Mouse (Mus musculus): ENCODE data around the gene Cd79a. TPM values are rescaled to one million over a fixed set of nuclear protein-coding genes. Genes with fewer than 3 reads are reported as not detected.
A peak's percentile ranks its signal among the peaks of the same experiment; 100 is the strongest.
"Not testable (repeated sequence)": the region's sequence is repeated elsewhere in the genome, so short reads cannot be mapped to it uniquely, and the experiment has no call there.

Cd79a gene
- polyA plus RNA-seq, 1 experiment: not detected

DNA sequence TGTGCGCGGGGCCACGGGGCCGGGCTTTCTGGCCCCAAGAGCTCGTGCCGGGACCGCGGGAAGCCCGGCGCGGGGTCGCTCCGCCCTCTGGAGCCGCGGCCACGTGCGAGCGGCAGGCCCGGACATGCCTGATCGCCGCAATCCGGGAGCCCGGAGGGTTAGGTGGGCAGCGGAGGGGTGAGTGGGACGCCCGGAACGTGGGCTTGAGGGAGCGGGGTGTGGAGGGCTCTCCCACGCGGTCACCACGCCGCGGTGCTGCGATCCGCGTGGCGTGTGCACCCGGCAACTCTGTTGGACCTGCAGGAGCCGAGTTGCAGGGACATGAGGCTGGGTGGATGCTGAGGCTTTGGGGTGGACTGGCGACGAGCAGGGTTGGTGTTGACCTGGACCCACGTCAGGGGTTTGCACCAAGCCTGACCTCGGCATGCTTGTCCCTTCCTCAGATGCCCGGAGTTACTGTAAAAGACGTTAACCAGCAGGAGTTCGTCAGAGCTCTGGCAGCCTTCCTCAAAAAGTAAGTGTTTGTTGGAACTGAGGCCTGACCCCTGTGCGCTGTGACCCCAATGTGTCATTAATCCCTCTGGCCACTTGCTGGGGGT, 12.4 kb upstream of the Cd79a start:
- 0 out of 2 replicates have a peak, but pooled peaks cover 4% of the 10 kb centered on the region for H3K4me1 ChIP-seq (ENCODE audit: control insufficient read depth, insufficient read depth, low read length)
- TF ChIP-seq CTCF (IDR thresholded peaks at IDR 0.05; ENCODE audit: low read depth, low read length) (no peak), POLR2A (IDR thresholded peaks at IDR 0.05; ENCODE audit: borderline replicate concordance, low read depth, low read length) (0 out of 2 replicates have a peak, but pooled peaks have one; percentile 37)
- peak overlapping the region; percentile 82 for H3K27ac ChIP-seq (ENCODE audit: insufficient read depth, low read depth, low read length)
- peak overlapping the region; percentile 74 for H3K4me3 ChIP-seq (ENCODE audit: insufficient read depth, low read length)

DNA sequence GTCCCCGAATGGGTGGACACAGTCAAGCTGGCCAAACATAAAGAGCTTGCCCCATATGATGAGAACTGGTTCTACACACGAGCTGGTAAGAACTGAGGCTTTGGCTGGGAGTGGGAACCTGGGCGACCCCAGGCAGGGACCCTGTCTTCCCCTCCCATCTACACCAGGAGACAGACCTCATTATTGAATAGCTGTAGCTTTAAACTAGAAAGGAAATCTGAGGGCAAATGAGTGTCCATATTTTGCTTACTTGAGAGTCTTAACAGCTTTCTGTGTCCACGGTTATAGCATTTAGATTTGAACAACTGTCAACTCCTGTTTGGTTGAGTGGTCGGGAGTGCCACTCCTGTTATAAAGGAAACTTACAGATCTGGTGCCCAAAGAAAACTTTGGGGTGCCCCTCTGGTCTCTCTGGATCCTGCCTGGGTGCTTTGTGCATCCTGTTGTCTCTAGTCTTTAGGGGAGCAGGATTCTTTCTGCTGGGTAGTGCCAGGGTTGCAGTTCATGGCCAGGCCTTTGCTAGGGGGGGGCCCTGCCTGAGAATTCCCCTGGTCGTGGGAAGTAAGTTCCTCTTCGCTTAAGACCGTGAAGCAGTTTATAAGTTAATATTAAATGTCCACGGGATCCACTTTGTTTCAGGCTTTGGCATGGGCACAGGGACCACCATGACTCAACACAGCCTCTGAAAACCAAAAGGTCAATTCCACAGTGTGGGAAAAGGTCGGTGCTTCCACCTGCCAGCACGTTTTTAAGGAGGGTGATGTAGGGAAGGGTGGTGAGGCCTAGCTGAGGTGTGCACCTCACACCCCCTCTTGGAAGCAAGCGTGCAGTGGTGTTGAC, 11.5 kb upstream of the Cd79a start:
- no peak for TF ChIP-seq CTCF (IDR thresholded peaks at IDR 0.05; ENCODE audit: low read depth, low read length)
- no peak for TF ChIP-seq POLR2A (IDR thresholded peaks at IDR 0.05; ENCODE audit: borderline replicate concordance, low read depth, low read length)
- Histone ChIP-seq H3K4me3 (ENCODE audit: insufficient read depth, low read length) (peak overlapping the region; percentile 74), H3K4me1 (ENCODE audit: control insufficient read depth, insufficient read depth, low read length) (0 out of 2 replicates have a peak, but pooled peaks cover 4% of the 10 kb centered on the region), H3K27ac (ENCODE audit: insufficient read depth, low read depth, low read length) (peak overlapping the region; percentile 82)

DNA sequence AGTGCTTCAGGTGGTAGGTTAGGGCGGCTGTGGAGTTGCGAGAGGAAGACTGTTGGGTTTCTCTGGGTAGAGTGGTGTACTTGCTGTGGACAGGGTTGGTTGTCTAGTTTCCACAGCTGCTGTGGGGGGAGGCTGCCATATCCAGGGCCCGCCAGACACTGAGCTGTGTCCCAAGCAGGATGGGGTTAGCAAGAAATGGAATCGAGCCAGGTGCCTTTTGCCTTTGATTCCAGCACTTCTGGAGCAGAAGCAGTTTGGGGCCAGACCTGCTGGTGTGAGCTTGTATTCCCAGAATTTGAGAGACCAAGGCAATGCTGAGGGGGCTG, 10.9 kb upstream of the Cd79a start:
- no peak for TF ChIP-seq CTCF (IDR thresholded peaks at IDR 0.05; ENCODE audit: low read depth, low read length)
- no peak for TF ChIP-seq POLR2A (IDR thresholded peaks at IDR 0.05; ENCODE audit: borderline replicate concordance, low read depth, low read length)
- 0 out of 2 replicates have a peak, but pooled peaks cover 4% of the 10 kb centered on the region for H3K4me1 ChIP-seq (ENCODE audit: control insufficient read depth, insufficient read depth, low read length)
- peak overlapping the region; percentile 74 for H3K4me3 ChIP-seq (ENCODE audit: insufficient read depth, low read length)
- peak overlapping the region; percentile 82 for H3K27ac ChIP-seq (ENCODE audit: insufficient read depth, low read depth, low read length)

DNA sequence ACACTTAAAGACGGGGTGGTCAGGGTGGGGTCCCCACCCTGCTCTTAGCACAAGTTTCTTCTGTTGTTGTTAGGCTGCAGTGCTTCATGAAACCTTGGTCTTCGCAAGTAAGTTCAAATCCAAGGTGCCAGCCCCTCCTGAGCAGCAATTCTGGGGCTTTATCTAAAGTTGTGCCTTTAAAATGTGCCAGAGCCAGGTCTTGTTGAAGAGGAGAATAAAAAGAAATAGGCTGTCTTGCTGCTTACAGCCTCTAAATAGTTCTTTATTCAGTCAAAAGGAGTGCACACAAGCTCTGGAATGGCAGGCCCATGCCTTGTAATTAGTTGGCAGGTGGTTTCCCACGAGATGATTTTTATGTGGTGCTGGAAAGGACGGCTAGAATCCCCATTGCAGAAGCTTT, 10.1 kb upstream of the Cd79a start:
- H3K4me1 ChIP-seq (ENCODE audit: control insufficient read depth, insufficient read depth, low read length): 0 out of 2 replicates have a peak, but pooled peaks cover 4% of the 10 kb centered on the region
- TF ChIP-seq POLR2A (IDR thresholded peaks at IDR 0.05; ENCODE audit: borderline replicate concordance, low read depth, low read length): no peak
- TF ChIP-seq CTCF (IDR thresholded peaks at IDR 0.05; ENCODE audit: low read depth, low read length): no peak
- peak overlapping the region; percentile 74 for H3K4me3 ChIP-seq (ENCODE audit: insufficient read depth, low read length)
- H3K27ac ChIP-seq (ENCODE audit: insufficient read depth, low read depth, low read length): no peak overlapping the region

DNA sequence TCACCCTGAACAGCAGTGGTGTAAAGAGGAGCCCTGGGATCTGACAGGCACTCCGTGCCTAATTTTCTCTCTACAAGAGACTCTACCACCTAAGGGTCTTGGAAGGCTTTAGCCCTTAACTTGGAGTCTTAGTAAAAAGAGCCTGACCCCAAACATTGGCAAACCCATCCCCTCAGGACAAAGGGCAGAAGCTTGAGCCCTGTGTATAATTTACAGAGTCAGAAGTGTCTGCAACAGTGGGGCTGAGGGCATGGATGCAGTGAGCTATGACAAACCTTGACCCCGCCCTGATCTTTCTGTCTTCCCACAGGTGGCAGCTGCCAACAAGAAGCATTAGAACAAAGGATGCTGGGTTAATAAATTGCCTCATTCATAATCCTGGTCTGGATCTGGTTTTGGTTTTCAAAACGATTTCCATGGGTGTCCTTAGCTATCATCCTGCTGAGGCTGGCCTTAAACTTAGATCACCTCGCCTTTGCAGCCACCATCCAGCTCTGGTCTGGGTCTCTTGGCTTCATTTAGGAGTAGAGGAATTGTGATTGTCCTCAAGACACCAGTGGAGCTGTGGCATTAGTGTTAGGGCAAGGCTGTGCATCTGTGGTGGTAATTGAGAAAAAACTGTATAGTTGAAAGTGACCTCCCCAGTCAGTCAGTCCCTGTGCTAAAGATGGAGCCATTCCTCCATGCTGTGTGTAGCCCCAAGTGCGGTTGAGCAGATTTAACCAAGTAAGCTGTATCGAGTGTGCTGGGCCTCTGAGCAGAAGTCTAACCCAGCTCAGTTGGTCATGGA, 7.6 kb upstream of the Cd79a start:
- H3K27ac ChIP-seq (ENCODE audit: insufficient read depth, low read depth, low read length): no peak overlapping the region
- TF ChIP-seq CTCF (IDR thresholded peaks at IDR 0.05; ENCODE audit: low read depth, low read length): no peak
- TF ChIP-seq POLR2A (IDR thresholded peaks at IDR 0.05; ENCODE audit: borderline replicate concordance, low read depth, low read length): no peak
- 0 out of 2 replicates have a peak, but pooled peaks cover 4% of the 10 kb centered on the region for H3K4me1 ChIP-seq (ENCODE audit: control insufficient read depth, insufficient read depth, low read length)
- H3K4me3 ChIP-seq (ENCODE audit: insufficient read depth, low read length): no peak overlapping the region

DNA sequence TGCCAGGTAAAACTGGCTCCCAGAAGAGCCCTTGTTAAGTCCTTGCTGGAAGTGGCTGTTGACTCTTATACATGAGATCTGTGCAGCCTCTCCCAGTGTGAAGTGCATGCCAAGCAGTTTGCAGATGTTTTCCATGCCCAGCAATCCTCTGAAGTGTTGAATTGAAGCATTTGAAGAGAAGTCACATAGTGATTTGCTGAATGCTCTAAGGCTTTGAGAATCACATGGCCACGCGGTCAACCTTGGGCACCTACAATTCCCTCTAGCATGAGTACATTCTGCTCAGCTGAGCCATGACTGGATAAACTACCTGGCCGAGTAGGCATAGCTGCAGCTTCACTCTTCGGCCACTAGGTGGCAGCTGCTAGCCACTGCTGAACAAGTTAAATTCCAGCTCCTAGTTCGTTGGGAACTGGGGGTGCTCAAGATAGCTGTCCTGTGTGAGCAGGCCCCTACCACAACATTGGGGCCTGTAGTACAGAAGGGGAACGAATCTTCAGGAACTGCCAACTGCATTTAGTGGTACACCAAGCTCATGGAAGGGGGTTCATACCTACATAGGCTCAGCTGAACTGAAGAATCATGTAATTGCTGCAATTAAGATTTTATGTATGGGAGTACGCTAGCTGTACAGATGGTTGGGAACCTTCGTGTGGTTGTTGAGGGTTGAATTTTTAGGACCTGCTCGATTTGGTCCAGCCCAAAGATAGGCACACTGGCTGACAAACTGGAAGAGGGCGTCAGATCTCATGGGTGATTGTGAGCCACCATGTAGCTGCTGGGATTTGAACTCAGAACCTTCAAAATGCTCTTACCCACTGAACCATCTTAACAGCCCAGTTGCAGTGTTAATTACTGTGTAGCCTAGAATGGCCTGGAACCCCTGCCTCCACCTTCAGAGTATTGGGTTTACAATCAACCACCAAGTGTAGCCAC, 6.6 kb upstream of the Cd79a start:
- 0 out of 2 replicates have a peak, but pooled peaks cover 4% of the 10 kb centered on the region for H3K4me1 ChIP-seq (ENCODE audit: control insufficient read depth, insufficient read depth, low read length)
- no peak overlapping the region for H3K27ac ChIP-seq (ENCODE audit: insufficient read depth, low read depth, low read length)
- TF ChIP-seq CTCF (IDR thresholded peaks at IDR 0.05; ENCODE audit: low read depth, low read length) (peak; percentile 92), POLR2A (IDR thresholded peaks at IDR 0.05; ENCODE audit: borderline replicate concordance, low read depth, low read length) (no peak)
- no peak overlapping the region for H3K4me3 ChIP-seq (ENCODE audit: insufficient read depth, low read length)

DNA sequence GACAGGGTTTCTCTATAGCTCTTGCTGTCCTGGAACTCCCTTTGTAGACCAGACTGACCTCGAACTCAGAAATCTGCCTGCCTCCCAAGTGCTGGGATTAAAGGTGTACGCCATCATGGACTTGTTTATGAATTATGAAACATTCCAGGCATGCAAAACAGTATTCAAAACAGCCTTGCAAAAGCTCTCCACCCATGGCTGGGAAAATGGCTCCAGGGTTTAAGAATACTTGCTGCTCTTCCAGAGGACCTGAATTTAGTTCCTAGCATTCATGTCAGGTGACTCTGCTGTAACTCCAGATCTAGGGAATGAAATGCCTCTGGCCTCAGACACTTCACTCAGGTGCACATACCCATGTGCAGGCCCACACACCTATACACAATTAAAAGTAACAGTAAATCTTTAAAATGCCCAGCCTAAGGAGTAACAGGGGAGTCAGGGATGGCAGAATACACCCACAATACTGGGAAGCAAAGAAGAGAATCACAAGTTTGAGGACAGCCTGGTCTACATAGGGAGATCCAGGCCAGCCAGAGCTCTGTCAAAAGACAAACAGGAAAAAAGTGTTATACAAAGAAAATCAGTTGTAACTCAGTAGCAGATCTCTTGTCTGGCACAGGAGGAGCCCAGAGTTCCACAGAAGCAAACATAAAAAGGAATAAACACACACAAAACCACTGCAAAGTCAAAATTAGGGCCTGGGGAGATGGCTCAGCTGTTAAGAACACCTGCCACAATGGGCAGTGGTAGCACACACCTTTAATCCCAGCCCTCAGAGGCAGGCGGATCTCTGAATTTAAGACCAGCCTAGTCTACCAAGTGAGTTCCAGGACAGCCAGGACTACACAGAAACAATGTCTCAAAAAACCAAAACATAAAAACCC, 5.7 kb upstream of the Cd79a start:
- Histone ChIP-seq H3K4me3 (ENCODE audit: insufficient read depth, low read length) (no peak overlapping the region), H3K4me1 (ENCODE audit: control insufficient read depth, insufficient read depth, low read length) (0 out of 2 replicates have a peak, but pooled peaks cover 4% of the 10 kb centered on the region), H3K27ac (ENCODE audit: insufficient read depth, low read depth, low read length) (no peak overlapping the region)
- TF ChIP-seq CTCF (IDR thresholded peaks at IDR 0.05; ENCODE audit: low read depth, low read length): no peak
- TF ChIP-seq POLR2A (IDR thresholded peaks at IDR 0.05; ENCODE audit: borderline replicate concordance, low read depth, low read length): no peak

DNA sequence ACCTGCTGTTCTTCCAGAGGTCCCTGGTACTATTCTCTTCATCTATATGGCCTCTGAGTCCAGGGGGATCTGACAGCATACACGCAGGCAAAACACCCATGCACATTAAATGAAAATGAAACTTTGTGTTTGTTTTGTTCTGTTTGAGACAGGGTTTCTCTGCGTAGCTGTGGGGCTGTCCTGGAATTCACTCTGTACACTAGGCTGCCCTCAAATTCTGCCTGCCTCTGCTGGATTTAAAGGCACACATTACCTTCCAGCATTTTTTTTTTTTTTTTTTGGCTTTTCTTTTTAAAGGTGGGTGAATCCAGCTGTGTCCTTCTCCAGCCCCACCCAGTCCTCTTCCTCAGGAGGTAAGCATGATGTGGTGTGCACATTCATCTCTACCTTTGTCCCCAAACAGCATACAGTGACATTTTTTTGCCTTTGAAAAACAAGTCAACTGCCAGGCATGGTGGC, 5.0 kb upstream of the Cd79a start:
- H3K4me3 ChIP-seq (ENCODE audit: insufficient read depth, low read length): no peak overlapping the region
- TF ChIP-seq CTCF (IDR thresholded peaks at IDR 0.05; ENCODE audit: low read depth, low read length): no peak
- no peak for TF ChIP-seq POLR2A (IDR thresholded peaks at IDR 0.05; ENCODE audit: borderline replicate concordance, low read depth, low read length)
- no peaks in the 10 kb centered on the region for H3K4me1 ChIP-seq (ENCODE audit: control insufficient read depth, insufficient read depth, low read length)
- H3K27ac ChIP-seq (ENCODE audit: insufficient read depth, low read depth, low read length): no peak overlapping the region

DNA sequence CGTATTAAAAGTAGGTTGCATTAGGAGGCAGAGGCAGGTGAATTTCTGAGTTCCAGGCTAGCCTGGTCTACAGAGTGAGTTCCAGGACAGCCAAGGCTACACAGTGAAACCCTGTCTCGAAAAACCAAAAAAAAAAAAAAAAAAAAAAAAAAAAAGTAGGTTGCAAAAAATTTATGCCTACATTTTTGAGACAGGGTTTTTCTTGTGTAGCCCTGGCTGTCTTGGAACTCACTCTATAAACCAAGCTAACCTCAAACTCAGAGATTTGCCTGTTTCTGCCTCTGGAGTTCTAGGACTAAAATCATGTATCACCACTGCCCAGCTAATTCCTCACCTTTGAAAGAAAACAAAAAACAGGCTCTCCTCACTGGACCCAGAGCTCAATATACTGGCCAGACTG, 1.4 kb upstream of the Cd79a start:
- not testable (repeated sequence) for H3K4me1 ChIP-seq (ENCODE audit: control insufficient read depth, insufficient read depth, low read length); H3K27ac ChIP-seq (ENCODE audit: insufficient read depth, low read depth, low read length)

More for the DNA sequence above, 1.4 kb upstream of the Cd79a start:
- not testable (repeated sequence) for H3K4me3 ChIP-seq (ENCODE audit: insufficient read depth, low read length)

Data from bone marrow macrophage, adult 2 months (primary cell).